Mouse (Mus musculus) kidney, adult 2 months (tissue): Measurements from ENCODE around the gene Sox13. TPM values are rescaled to one million over a fixed set of nuclear protein-coding genes. Genes with fewer than 3 reads are reported as not detected.
A peak's percentile ranks its signal among the peaks of the same experiment; 100 is the strongest.

ENCODE experiments used
- DNase-seq: peaks from one replicate; pipeline ENCODE4 v3.0.0; 2021
- H3K27ac ChIP-seq: fragments of 200-500 bp; 2 replicates; pipeline ENCODE4 v1.5.1; 2012; ENCODE audit warnings: low read depth, low read length, control low read depth, inconsistent platforms; ENCODE audit not compliant: insufficient read depth
- H3K27me3 ChIP-seq: fragments of 200-500 bp; replicated peaks from 2 replicates; pipeline ENCODE4 v1.6.1; 2012; ENCODE audit warnings: mild to moderate bottlenecking, moderate library complexity, low read length, inconsistent platforms; ENCODE audit not compliant: control insufficient read depth, insufficient read depth
- H3K36me3 ChIP-seq: fragments of 200-500 bp; 2 replicates; pipeline ENCODE4 v1.6.1; 2012; ENCODE audit warnings: mild to moderate bottlenecking, moderate library complexity, low read length, inconsistent platforms; ENCODE audit not compliant: control insufficient read depth, insufficient read depth
- H3K4me1 ChIP-seq: fragments of 200-500 bp; 2 replicates; pipeline ENCODE4 v1.6.1; 2011; ENCODE audit warnings: low read length; ENCODE audit not compliant: control insufficient read depth, insufficient read depth
- H3K4me3 ChIP-seq: fragments of 200-500 bp; 2 replicates; pipeline ENCODE4 v1.5.1; 2011; ENCODE audit warnings: mild to moderate bottlenecking, low read depth, low read length, control low read depth; ENCODE audit not compliant: insufficient read depth
- CTCF ChIP-seq: fragments of 200-500 bp; conservative IDR thresholded peaks from 2 replicates; pipeline ENCODE4 v1.5.1; 2011; ENCODE audit warnings: low read depth, mild to moderate bottlenecking, control low read depth, low read length, moderate library complexity, mixed read lengths; ENCODE audit not compliant: insufficient read depth, insufficient read length
- POLR2A ChIP-seq: fragments of 200-500 bp; IDR thresholded peaks from one replicate; pipeline ENCODE4 v1.6.1; 2011; ENCODE audit warnings: low read depth, low read length, control low read depth
- WGBS: fragments of 180-500 bp; shearing (Covaris S2); methylation state at CpG from one replicate; pipeline ENCODE4 v1.1.7; 2018; 5-methylcytosine and 5-hydroxymethylcytosine counted together
- polyA plus RNA-seq: library from polyadenylated mRNA; depleted of rRNA; stranded (reverse); fragments of >200 nt; gene quantifications from 2 replicates; pipeline ENCODE4 v1.2.3, GENCODE M21; 2012

Gene Sox13
- polyA plus RNA-seq, 1 experiment = 46.7 TPM

GRCm38 (mm10) chr1:133400014-133400725 is 24.0 kb downstream of the Sox13 start:
- H3K27me3 ChIP-seq = no peaks in the 10 kb centered on the region
- WGBS = 62% methylated on average over 13 of the region's 13 CpGs
- H3K27ac ChIP-seq = peak overlapping the region; percentile 71

DNA sequence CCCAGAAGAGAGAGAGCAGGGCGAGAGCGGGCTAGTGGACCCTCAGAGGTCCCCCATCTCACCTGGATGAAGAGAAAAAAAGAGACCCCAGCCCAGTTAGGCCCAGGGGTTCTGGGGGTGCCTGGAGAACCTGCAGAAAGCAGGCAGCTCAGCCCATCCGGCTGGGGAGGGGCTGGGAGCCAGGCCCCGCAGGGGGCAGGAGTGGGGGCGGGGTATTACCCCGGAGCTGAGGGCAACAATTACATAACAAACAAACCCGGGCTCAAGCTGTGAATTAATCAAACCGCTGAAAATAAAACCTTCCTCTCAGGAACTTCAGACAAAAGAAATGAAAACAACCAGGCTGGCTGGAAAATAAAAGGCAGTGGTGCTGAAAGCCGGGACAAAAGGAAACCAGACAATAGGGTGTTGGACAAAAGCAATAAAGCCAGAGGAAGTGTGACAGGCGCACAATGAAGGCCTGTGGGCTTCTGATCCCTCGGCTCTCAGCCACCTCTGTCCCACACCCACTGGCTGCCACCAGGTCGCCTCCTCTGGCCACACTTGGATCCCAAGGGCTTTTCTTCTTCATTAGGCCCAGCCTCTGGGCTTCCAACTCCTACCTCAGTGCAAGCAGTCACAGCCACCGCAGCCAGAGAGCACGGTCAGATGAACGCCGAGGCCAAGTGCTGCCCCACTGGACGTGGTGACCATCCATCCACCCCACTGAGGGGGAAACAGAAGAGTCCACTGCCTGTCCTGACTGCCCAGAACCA is 26.5 kb downstream of the Sox13 start:
- TF ChIP-seq CTCF (no peak), POLR2A (peak; percentile 4)
- peak overlapping the region; percentile 82 for H3K27ac ChIP-seq
- H3K4me1 ChIP-seq = peaks cover 25% of the 10 kb centered on the region
- H3K4me3 ChIP-seq = no peak overlapping the region
- peak; percentile 67 for DNase-seq
- WGBS = 21% methylated on average over 17 of the region's 17 CpGs
- no peaks in the 10 kb centered on the region for H3K36me3 ChIP-seq
- H3K27me3 ChIP-seq = no peaks in the 10 kb centered on the region

More at GRCm38 (mm10) chr1:133400014-133400725, 24.0 kb downstream of the Sox13 start:
- no peak overlapping the region for H3K4me3 ChIP-seq
- TF ChIP-seq POLR2A (no peak), CTCF (no peak)
- peaks cover 25% of the 10 kb centered on the region for H3K4me1 ChIP-seq
- peak; percentile 54 for DNase-seq
- no peaks in the 10 kb centered on the region for H3K36me3 ChIP-seq

GRCm38 (mm10) chr1:133397094-133397482 is 27.1 kb downstream of the Sox13 start:
- 0 out of 2 replicates have a peak overlapping the region, but pooled peaks have one; percentile 30 for H3K27ac ChIP-seq
- H3K36me3 ChIP-seq = no peaks in the 10 kb centered on the region
- no peak for TF ChIP-seq CTCF
- TF ChIP-seq POLR2A = no peak
- DNase-seq = no peak
- H3K4me3 ChIP-seq = no peak overlapping the region
- 75% methylated on average over 5 of the region's 5 CpGs for WGBS
- H3K4me1 ChIP-seq = peaks cover 25% of the 10 kb centered on the region
- no peaks in the 10 kb centered on the region for H3K27me3 ChIP-seq

DNA sequence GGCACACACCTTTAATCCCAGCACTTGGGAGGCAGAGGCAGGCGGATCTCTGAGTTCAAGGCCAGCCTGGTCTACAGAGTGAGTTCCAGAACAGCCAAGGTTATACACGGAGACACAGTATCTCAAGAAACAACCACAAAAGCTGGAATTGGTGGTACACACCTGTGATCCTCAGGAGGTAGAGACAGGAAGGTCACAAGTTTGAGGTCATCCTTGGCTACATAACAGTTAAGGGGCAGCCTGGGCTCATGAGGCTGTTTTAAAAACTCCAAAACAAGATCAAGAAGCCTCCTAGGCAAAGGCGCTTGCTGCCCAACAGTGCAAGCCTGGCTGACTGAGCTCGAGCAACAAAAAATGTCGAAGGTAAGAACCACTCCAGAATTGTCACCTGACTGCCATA is 27.5 kb downstream of the Sox13 start:
- WGBS = 80% methylated on average over 5 of the region's 5 CpGs
- no peak for DNase-seq
- H3K27ac ChIP-seq = no peak overlapping the region
- no peaks in the 10 kb centered on the region; the same call in 1 of the 2 replicates for H3K36me3 ChIP-seq
- no peak overlapping the region for H3K4me3 ChIP-seq
- peaks cover 25% of the 10 kb centered on the region for H3K4me1 ChIP-seq
- no peaks in the 10 kb centered on the region for H3K27me3 ChIP-seq
- TF ChIP-seq POLR2A (no peak), CTCF (no peak)

DNA sequence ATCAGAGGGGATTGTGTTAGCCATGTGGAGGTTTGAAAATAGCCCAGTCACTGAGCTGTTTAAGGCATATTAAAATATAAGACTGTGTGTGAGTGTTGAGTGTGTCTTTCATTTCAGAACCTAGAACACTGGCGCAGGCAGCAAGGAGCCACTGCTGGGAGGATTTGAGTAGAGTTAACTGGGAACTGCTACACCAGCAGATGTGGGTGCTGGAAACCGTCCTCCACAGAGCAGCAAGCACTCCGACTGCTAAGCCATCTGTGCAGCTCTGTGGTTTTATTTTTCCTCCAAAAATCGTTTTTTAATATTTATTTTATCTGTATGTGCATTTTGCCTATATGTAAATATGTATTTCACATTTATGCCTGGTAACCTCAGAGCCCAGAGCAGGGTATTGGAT is 29.5 kb downstream of the Sox13 start:
- Histone ChIP-seq H3K27me3 (no peaks in the 10 kb centered on the region), H3K36me3 (no peaks in the 10 kb centered on the region; the same call in 1 of the 2 replicates), H3K4me1 (peaks cover 19% of the 10 kb centered on the region), H3K27ac (no peak overlapping the region), H3K4me3 (no peak overlapping the region)
- 73% methylated on average over 4 of the region's 4 CpGs for WGBS
- no peak for DNase-seq
- TF ChIP-seq CTCF (no peak), POLR2A (no peak)

- TF ChIP-seq POLR2A (no peak), CTCF (no peak)
- H3K4me1 ChIP-seq = no peaks in the 10 kb centered on the region
These were observed 36.5 kb downstream of the Sox13 start for GRCm38 (mm10) chr1:133387539-133388268.

More at GRCm38 (mm10) chr1:133387539-133388268, 36.5 kb downstream of the Sox13 start:
- no peaks in the 10 kb centered on the region; the same call in none of the 2 replicates for H3K36me3 ChIP-seq
- H3K4me3 ChIP-seq = no peak overlapping the region
- no peak for DNase-seq
- 79% methylated on average over 19 of the region's 19 CpGs for WGBS
- no peak overlapping the region for H3K27ac ChIP-seq
- H3K27me3 ChIP-seq = no peaks in the 10 kb centered on the region
